Mouse (Mus musculus) myocyte (in vitro differentiated cells): Measurements from ENCODE around the gene Tbc1d14. TPM values are rescaled to one million over a fixed set of nuclear protein-coding genes. Genes with fewer than 3 reads are reported as not detected.
A peak's percentile ranks its signal among the peaks of the same experiment; 100 is the strongest.

Source experiments
- H3K27me3 ChIP-seq: one replicate; pipeline ENCODE4 v1.6.1; 2011; ENCODE audit not compliant: control insufficient read depth, insufficient read depth, insufficient read length
- H3K36me3 ChIP-seq: one replicate; pipeline ENCODE4 v1.6.1; 2011; ENCODE audit not compliant: control insufficient read depth, insufficient read depth
- H3K4me2 ChIP-seq: one replicate; pipeline ENCODE4 v1.6.1; 2011; ENCODE audit warnings: low read depth, control low read depth
- H3K4me3 ChIP-seq: one replicate; pipeline ENCODE4 v1.5.1; 2011; ENCODE audit warnings: mild to moderate bottlenecking, control low read depth, moderate library complexity
- H3K79me2 ChIP-seq: one replicate; pipeline ENCODE4 v1.6.1; 2011; ENCODE audit not compliant: control insufficient read depth, insufficient read depth
- H3ac ChIP-seq: one replicate; pipeline ENCODE4 v1.6.1; 2011; ENCODE audit not compliant: control insufficient read depth, insufficient read length
- CEBPB ChIP-seq: IDR thresholded peaks from 2 replicates; pipeline ENCODE4 v1.6.1; 2011; ENCODE audit warnings: mild to moderate bottlenecking, moderate library complexity; ENCODE audit not compliant: poor library complexity, insufficient read depth, severe bottlenecking
- E2F4 ChIP-seq: IDR thresholded peaks from one replicate; pipeline ENCODE4 v1.6.1; 2011; ENCODE audit warnings: mild to moderate bottlenecking, control low read depth, moderate library complexity; ENCODE audit not compliant: insufficient read depth
- MAX ChIP-seq: IDR thresholded peaks from one replicate; pipeline ENCODE4 v1.6.1; 2011; ENCODE audit warnings: low read depth, mild to moderate bottlenecking, control low read depth
- MYOD1 ChIP-seq, 3 experiments: IDR thresholded peaks; one replicate each; pipeline ENCODE4 v1.6.1; 2011; ENCODE audit warnings: control low read depth in 2 of 3, low read depth in 2 of 3, mild to moderate bottlenecking in 2 of 3, moderate library complexity in 1 of 3; ENCODE audit not compliant: insufficient read length in 2 of 3, control insufficient read depth in 1 of 3
- MYOG ChIP-seq, 3 experiments: IDR thresholded peaks; one replicate each; pipeline ENCODE4 v1.6.1; 2011; ENCODE audit warnings: control low read depth in 2 of 3, low read depth in 2 of 3, mild to moderate bottlenecking in 2 of 3; ENCODE audit not compliant: insufficient read length in 2 of 3, control insufficient read depth in 1 of 3, insufficient read depth in 1 of 3
- POLR2A ChIP-seq: IDR thresholded peaks from one replicate; pipeline ENCODE4 v1.6.1; 2011; ENCODE audit warnings: low read depth, mild to moderate bottlenecking, control low read depth, moderate library complexity; ENCODE audit not compliant: insufficient read length
- POLR2AphosphoS2 ChIP-seq: IDR thresholded peaks from one replicate; pipeline ENCODE4 v1.6.1; 2011; ENCODE audit warnings: low read depth, control low read depth; ENCODE audit not compliant: insufficient read length
- REST ChIP-seq: IDR thresholded peaks from one replicate; pipeline ENCODE4 v1.6.1; 2011; ENCODE audit warnings: mild to moderate bottlenecking, control low read depth, moderate library complexity; ENCODE audit not compliant: insufficient read depth, insufficient read length
- SRF ChIP-seq: IDR thresholded peaks from one replicate; pipeline ENCODE4 v1.6.1; 2011; ENCODE audit warnings: low read depth; ENCODE audit not compliant: control insufficient read depth, insufficient read length
- TCF12 ChIP-seq: IDR thresholded peaks from one replicate; pipeline ENCODE4 v1.6.1; 2011; ENCODE audit warnings: mild to moderate bottlenecking, control low read depth; ENCODE audit not compliant: poor library complexity, insufficient read depth, severe bottlenecking
- TCF3 ChIP-seq: IDR thresholded peaks from one replicate; pipeline ENCODE4 v1.6.1; 2011; ENCODE audit warnings: low read depth, control low read depth; ENCODE audit not compliant: insufficient read length
- USF1 ChIP-seq: IDR thresholded peaks from one replicate; pipeline ENCODE4 v1.6.1; 2011; ENCODE audit warnings: low read depth, mild to moderate bottlenecking, control low read depth, moderate library complexity
- polyA plus RNA-seq: library from polyadenylated mRNA; unstranded; fragments of >200 nt; fragmentation: generic; extraction: Trizol; gene quantifications from one replicate; pipeline ENCODE4 v1.2.1, GENCODE M21; 2012; ENCODE audit warnings: missing spikeins

Gene Tbc1d14
- polyA plus RNA-seq, 1 experiment: 7.8 TPM

- H3K36me3 ChIP-seq: no peaks in the 10 kb centered on the region
- H3K27me3 ChIP-seq: no peaks in the 10 kb centered on the region
- TF ChIP-seq CEBPB (no peak), MYOG (IDR thresholded peaks at IDR 0.05; ENCODE audit: control insufficient read depth in 1 of 3, insufficient read depth in 1 of 3, insufficient read length in 2 of 3, low read depth in 2 of 3) (no peak), REST (no peak), E2F4 (no peak)
- no peak overlapping the region for H3ac ChIP-seq
- H3K79me2 ChIP-seq: peaks cover 70% of the 10 kb centered on the region
- no peak overlapping the region for H3K4me3 ChIP-seq
- H3K4me2 ChIP-seq: no peak overlapping the region
Measured at GRCm38 (mm10) chr5:36481114-36481513, 112.0 kb downstream of the Tbc1d14 start.

GRCm38 (mm10) chr5:36480398-36480797 is 112.7 kb downstream of the Tbc1d14 start:
- H3K27me3 ChIP-seq: no peaks in the 10 kb centered on the region
- no peak overlapping the region for H3K4me3 ChIP-seq
- H3ac ChIP-seq: no peak overlapping the region
- TF ChIP-seq TCF12: no peak
- TF ChIP-seq TCF3: no peak
- TF ChIP-seq USF1: no peak
- no peak for TF ChIP-seq POLR2A
- peaks cover 70% of the 10 kb centered on the region for H3K79me2 ChIP-seq
- peak overlapping the region; percentile 4 for H3K4me2 ChIP-seq
- H3K36me3 ChIP-seq: no peaks in the 10 kb centered on the region

DNA sequence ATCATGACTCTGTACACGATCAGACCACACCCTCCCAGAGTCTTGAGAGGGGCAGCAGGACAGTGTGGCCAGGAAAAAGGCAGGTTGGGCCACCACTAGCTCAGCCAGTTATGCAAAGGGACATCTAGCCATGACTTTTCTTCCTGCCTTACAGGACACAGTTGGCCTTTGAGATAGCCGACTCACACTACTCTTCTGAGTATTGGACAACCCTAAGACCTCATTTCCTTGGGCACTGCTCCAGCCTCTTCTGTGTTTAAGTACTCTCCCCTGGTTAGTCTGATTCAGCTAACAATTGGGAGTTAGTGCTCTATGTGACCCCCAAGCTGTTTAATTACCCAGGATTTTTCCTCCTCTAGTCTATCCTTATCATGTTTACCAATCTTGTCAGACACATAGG is 113.3 kb downstream of the Tbc1d14 start:
- H3K4me3 ChIP-seq: no peak overlapping the region
- no peak for TF ChIP-seq MYOD1 (IDR thresholded peaks at IDR 0.05; ENCODE audit: control insufficient read depth in 1 of 3, insufficient read length in 2 of 3, low read depth in 2 of 3)
- TF ChIP-seq E2F4: no peak
- TF ChIP-seq MYOG (IDR thresholded peaks at IDR 0.05; ENCODE audit: control insufficient read depth in 1 of 3, insufficient read depth in 1 of 3, insufficient read length in 2 of 3, low read depth in 2 of 3): no peak
- TF ChIP-seq TCF12: no peak
- TF ChIP-seq POLR2AphosphoS2: no peak
- no peak for TF ChIP-seq REST
- TF ChIP-seq MAX: no peak
- no peak for TF ChIP-seq CEBPB
- TF ChIP-seq USF1: no peak
- H3K27me3 ChIP-seq: no peaks in the 10 kb centered on the region
- no peak overlapping the region for H3ac ChIP-seq
- no peak overlapping the region for H3K4me2 ChIP-seq
- H3K79me2 ChIP-seq: peaks cover 70% of the 10 kb centered on the region
- no peaks in the 10 kb centered on the region for H3K36me3 ChIP-seq

GRCm38 (mm10) chr5:36478540-36479420 is 114.3 kb downstream of the Tbc1d14 start:
- H3K36me3 ChIP-seq: no peaks in the 10 kb centered on the region
- TF ChIP-seq POLR2A: no peak
- no peak for TF ChIP-seq MAX
- no peak for TF ChIP-seq USF1
- no peak for TF ChIP-seq TCF12
- no peak for TF ChIP-seq SRF
- TF ChIP-seq TCF3: no peak
- no peak for TF ChIP-seq REST
- TF ChIP-seq POLR2AphosphoS2: no peak
- no peak for TF ChIP-seq CEBPB
- no peak for TF ChIP-seq E2F4
- TF ChIP-seq MYOD1 (IDR thresholded peaks at IDR 0.05; ENCODE audit: control insufficient read depth in 1 of 3, insufficient read length in 2 of 3, low read depth in 2 of 3): no peak
- TF ChIP-seq MYOG (IDR thresholded peaks at IDR 0.05; ENCODE audit: control insufficient read depth in 1 of 3, insufficient read depth in 1 of 3, insufficient read length in 2 of 3, low read depth in 2 of 3): no peak
- H3K4me2 ChIP-seq: no peak overlapping the region
- H3K4me3 ChIP-seq: no peak overlapping the region
- peaks cover 70% of the 10 kb centered on the region for H3K79me2 ChIP-seq
- no peaks in the 10 kb centered on the region for H3K27me3 ChIP-seq
- H3ac ChIP-seq: no peak overlapping the region

- TF ChIP-seq TCF12 (no peak), USF1 (no peak), REST (no peak), MYOG (IDR thresholded peaks at IDR 0.05; ENCODE audit: control insufficient read depth in 1 of 3, insufficient read depth in 1 of 3, insufficient read length in 2 of 3, low read depth in 2 of 3) (no peak), MAX (no peak), POLR2AphosphoS2 (no peak), TCF3 (no peak), MYOD1 (IDR thresholded peaks at IDR 0.05; ENCODE audit: control insufficient read depth in 1 of 3, insufficient read length in 2 of 3, low read depth in 2 of 3) (no peak), CEBPB (no peak)
- Histone ChIP-seq H3K36me3 (peaks cover 10% of the 10 kb centered on the region), H3K4me2 (no peak overlapping the region), H3K27me3 (no peaks in the 10 kb centered on the region), H3K4me3 (no peak overlapping the region), H3K79me2 (peaks cover 59% of the 10 kb centered on the region), H3ac (no peak overlapping the region)
Measured at GRCm38 (mm10) chr5:36477486-36477885, 115.6 kb downstream of the Tbc1d14 start.
